Mouse (Mus musculus): Measurements from ENCODE around the gene Lrrc75b.
"Not testable (repeated sequence)": the region's sequence is repeated elsewhere in the genome, so short reads cannot be mapped to it uniquely, and the experiment has no call there.

Lrrc75b gene

DNA sequence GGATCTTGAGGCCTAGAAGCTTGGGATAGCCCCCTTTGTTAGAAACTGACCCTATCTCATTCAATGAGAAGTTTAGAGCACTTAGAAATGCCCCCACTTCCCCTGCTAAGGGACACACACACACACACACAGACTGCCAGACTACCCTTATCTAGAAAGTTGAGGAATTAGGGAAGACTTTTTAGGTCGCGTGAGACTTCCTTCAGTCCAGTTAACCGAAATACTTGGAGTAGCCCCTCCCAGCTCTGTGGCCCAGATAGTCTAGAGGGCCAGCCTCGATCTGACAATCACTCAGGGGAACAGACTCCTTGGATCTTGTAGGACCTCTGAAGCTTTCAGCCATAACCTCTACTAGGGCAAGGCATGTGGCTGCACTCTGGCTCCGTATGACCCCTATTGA lies 7.9 kb upstream of the Lrrc75b start:
- no peak for DNase-seq (ENCODE audit: low read depth)

DNA sequence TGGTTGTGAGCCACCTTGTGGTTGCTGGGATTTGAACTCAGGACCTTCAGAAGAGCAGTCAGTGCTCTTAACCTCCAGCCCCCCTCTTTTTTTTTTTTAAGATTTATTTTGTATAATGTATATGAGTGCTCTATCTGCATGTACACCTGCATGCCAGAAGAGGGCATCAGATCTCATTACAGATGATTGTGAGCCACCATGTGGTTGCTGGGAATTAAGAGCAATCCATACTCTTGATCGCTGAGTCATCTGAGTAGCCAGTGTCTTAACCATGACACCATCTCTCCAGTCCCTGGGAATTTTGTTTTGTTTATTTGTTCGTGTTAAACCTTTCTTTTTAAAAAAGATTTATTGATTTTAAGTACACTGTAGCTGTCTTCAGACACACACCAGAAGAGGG lies 6.6 kb upstream of the Lrrc75b start:
- not testable (repeated sequence) for DNase-seq (ENCODE audit: low read depth)

DNA sequence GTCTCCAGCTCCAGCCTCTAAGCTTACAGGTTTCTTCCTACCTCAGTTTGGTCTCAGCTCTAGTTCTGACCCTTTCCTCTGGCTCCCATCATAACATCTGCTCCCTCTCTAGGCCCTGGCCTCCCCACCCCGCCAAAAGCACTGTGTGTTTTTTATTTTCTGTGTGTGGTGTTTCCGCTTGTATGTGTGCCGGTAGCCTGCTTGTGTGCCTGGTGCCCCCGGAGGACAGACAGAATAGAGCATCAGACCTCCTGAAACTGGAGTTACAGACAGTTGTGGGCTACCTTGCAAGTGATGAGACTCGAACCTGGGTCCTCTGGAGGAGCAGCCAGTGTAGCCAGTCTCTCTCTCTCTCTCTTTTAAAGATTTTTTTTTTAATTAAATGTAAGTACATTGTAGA lies 6.2 kb upstream of the Lrrc75b start:
- no peak for DNase-seq (ENCODE audit: low read depth)

DNA sequence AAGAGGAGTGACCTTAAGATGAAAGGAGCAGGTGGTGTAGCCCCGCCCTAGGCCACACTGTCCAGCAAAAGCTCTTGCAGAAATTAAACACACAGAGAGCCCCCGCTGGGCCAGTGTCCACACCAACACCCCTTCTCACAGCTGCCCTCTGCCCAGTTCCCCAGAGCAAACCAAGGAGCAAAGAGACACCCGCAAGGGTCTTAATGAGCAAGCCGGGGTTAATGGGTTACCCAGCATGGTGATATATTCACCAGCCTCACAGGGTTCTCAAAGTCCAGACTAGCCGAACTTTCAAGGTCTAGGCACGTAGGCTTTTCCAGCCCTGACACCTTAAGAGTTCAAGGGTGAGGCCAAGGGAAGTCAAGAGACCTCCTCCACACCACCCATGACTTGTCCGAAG lies 5.8 kb upstream of the Lrrc75b start:
- DNase-seq (ENCODE audit: low read depth) = no peak

DNA sequence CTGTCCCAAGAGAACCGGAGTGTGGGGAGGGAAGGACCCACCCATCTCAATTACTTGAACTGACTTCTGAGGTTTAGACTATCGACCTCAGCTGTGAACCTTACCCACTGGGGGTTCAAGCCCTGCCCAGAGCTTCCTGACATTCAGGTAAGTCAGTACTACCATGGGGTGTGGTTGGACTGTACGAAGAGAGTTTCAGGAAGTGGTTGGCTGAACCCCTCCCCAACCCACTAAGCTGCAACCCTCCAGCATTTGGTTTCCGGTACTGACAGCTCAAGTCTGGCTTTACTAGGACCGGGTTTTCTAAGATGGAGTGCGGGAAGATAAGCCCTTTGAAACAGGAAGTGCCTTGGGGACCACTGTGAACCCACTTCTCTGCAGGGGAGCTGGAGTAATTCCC lies 5.3 kb upstream of the Lrrc75b start:
- no peak for DNase-seq (ENCODE audit: low read depth)

DNA sequence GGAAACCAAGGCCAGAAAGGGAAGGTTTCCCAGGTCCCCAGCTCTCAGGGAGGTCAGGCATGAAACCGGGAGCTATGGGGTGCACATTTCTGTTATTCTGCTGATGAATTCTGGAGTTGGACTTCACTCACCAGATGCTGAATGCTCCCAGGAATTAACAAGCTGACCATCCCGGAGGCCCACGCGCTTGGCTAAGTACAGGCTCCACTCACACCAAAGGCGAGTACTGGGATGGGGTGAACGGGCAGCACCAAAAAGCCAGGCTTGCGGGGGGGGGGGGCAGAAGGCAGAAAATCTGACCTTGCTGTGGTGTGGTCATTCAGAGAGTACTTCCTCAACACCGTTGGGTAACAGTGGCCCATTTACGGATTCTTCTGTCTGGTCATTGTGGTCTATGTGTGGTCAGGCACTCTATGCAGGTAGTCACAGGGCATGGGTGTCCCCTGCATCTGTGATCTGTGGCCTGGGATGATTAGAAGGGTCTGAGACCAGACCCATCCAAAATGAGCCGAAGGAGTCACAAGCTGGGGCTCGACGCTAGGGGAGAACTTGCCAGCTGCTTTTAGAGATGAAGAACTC lies 4.6 kb upstream of the Lrrc75b start:
- no peak for DNase-seq (ENCODE audit: low read depth)

DNA sequence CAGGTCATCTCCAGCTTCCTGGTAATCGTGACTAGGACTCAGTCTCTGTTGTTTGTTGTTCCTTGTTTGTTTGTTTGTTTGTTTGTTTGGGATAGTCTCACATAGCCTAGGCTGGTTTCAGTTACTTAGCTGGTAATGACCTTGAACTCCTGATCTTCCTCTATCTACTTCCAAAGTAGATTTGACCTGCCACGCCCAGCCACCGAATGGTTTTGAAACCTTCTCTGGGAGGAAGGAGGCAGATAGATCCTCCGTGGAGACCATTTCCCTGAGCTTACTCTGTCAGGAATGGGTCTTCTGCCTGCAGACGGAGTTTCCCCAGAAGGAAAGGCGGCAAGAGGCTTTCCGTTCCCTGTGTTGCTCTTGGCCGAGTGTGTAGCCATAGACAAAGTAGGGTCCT lies 2.5 kb upstream of the Lrrc75b start:
- DNase-seq (ENCODE audit: low read depth) = no peak

DNA sequence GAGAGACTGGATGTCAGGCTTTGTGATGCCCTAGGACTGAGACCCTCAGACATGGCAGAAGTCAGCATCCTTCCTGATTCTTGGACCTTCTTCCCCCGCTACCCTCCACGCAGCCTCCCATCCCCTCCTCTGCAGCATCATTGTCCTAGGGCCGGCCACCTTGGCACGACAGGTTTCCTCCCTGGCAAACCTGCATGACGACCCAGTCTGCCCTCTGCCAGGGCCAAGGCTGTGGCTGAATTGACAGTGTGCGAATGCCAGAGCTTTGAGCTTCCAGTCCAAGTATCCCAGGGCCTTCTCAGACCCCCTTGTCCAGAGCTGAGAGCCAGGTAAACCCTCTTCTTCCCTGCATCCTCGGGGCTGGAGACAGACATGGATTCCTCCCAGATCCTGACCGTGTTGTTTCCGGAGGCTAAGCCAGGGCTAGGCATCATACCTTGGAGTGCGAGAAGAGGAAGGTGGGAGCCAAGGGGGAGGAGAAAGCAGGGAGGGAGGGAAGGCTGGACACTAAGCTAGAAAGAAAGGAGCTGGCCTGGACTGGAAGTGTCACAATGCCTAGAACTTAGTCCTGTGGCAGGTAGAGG lies 1.0 kb upstream of the Lrrc75b start, which contains the start of gene Ggt1:
TSS of gene Ggt1 (plus strand) at position 534 of the 584 bp plus-strand sequence.
- no peak for DNase-seq (ENCODE audit: low read depth)

DNA sequence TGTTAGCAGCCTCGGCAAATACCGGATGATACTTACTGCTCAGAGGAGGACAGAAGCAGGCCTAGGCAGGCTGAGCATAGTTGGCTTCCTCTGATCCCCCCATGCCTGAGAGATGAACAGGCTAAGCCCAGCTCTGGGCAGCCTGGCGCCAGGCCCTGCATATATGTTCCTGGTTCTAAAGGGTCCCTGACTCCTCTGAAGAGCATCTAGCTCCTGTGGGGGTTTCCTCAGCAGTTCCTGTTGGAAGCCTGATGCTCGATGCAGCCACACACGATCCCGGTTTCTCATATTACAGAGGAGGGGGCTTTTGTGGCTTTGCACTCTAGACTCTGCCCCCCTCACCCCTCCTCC lies 394 bp upstream of the Lrrc75b start:
- no peak for DNase-seq (ENCODE audit: low read depth)

DNA sequence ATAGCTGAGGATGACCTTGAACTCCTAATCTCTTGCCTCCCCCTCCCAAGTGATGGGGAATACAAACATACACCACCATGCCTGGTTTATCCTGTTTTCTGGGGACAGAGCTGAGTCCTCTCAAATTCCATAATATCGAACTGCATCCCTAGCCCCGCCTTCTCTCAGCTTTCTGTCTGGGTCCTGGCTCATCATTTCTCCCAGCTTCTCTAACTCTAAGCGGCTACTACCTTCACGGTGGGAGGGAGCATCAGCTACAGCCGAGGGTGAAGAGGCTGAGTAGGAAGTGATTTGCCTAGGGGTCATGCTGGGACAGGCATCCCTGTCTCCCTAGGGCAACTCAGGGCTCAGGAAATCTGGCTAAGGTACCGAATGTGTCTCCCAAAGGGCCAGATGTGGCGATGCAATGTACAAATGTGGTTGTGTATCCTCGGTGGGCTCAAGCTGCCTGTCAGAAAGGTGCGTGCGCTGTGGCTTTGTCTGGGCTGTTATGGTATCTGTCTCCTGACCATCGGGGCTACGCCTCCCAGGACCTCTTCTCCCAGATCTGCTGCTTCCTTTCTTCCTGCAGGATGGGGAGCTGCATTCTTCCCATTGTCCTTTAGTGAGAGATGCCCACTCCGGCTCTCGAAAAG lies 972 bp downstream of the Lrrc75b start:
- DNase-seq (ENCODE audit: low read depth) = no peak

DNA sequence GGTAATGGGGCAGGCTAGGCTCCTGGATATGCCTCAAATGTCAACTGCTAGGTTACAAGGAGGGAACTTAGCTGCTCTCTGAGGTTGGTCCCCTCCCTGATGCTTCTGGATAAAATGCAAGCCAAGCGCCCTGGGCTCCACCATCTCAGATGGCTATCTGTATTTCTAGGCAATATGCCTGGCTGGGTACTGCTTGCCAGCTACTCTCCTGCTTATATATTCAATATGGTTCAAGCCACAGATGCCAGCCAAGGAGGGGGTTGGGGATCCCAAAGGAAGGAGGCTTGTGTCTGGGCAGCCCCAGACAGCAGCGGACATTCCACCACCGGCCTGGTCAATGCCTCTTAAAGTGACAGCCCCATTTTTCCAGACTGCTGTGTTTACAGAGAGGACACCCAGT lies 1.6 kb downstream of the Lrrc75b start:
- DNase-seq (ENCODE audit: low read depth) = no peak

DNA sequence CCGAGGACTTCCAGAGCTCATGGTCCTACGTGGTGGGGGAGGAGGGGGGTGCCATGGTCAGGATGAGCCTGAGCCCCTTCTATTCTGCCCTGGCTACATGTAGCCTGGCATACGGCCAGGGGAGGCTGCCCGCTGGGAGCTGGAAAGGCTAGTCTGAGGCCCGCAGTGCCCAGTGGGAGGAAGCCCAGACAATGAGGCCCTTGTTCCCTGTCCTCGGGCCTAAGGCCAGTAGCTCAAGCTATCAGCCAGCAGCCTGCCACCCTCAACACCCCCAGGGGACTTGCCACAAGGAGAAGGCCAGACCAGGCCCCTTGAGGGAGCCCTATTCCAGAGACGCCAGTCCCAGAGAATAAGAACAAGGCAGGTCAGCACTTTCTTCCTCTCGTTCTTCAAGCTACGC lies 4.1 kb downstream of the Lrrc75b start:
- peak; percentile 75 for DNase-seq (ENCODE audit: low read depth)

DNA sequence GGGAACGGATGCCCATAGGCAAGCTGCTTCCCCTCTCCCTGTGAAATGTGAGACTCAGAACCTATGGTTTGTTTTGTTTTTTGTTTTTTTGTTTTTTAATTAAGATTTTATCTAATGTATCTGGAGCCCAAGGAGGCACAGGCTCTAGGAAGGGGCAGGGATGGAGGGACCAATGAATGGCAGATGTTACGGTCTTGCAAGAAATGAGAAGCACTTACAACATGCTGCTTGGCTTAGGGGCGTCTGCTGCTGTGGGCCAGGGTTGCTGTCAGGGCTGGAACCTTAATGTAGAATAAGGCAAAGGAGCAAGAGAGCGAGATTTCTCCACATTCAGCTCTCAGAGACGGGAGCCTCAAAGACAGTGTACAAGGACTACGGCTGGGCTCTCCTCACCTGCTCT lies 4.6 kb downstream of the Lrrc75b start:
- no peak for DNase-seq (ENCODE audit: low read depth)

DNA sequence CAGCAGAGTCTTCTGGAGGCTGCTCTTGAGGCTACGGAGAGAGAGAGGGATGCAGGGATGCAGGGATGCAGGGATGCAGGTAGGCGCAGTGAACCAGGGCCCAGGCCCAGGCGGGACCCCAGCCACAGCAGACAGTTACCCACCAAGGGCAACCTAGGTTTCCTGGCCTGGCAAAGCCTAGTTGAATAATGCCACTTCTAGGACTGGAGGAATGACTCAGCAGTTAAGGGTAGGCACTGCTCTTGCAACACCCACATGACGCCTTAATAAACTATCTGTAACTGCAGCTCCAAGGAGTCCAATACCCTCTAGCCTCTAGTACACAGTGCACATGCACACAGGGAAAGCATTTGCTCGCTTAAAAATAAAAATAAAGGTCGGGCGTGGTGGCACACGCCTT lies 6.0 kb downstream of the Lrrc75b start:
- DNase-seq (ENCODE audit: low read depth) = peak; percentile 21

DNA sequence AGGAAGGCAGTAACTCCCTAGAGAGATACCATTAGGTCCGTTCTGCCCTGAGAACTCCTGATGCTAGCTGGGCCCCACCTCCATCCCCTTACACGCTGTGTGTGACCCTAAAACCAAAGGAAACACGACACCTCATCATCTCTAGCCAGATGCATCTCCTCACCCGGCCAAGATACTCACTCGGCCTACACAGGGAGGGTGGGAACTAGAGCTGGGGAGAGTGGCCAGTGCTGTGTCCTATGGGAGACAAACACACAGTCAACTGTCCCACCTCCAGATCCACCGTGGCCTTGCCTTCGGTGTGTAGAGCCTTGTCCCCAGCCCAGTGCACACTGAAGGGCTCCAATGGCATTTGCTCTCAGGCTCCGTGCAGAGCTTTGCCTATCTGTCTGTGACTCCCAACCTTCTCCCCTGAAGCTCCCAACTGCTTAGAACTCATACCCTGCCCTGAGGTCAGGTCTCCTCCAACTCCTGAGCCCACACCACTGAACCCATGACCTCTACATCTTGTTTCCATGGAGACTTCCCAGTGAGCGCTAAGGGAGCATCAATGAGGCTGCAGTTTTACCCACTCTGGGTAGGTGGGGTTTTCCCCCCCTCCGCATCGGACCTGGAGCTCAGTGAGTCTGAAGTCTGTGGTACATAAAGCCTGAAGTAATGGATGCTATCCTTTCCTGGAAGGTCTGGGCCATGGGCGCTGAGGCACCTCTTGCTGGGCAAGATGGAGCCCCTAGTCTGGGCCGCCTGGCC lies 7.3 kb downstream of the Lrrc75b start:
- DNase-seq (ENCODE audit: low read depth) = no peak

DNA sequence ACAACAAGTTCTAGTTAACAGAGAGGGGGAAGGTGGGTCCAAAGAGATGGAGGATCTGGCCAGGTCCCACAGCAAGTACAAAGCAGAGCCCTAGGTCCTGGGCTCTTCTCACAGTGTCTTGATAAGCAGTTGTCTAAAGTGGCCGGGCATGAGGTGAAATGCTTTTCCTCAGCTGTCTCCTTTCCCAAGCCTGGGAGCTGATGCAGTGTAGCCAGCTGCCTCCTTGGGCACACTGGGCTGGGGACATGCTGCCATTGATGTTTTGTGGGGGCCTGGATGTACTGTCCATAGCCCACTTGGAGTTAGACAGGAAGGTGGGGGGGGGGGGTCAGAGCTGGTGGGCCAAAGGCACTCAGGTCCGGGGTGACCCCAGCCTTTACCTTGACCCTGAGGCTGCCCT lies 8.0 kb downstream of the Lrrc75b start:
- DNase-seq (ENCODE audit: low read depth) = no peak

DNA sequence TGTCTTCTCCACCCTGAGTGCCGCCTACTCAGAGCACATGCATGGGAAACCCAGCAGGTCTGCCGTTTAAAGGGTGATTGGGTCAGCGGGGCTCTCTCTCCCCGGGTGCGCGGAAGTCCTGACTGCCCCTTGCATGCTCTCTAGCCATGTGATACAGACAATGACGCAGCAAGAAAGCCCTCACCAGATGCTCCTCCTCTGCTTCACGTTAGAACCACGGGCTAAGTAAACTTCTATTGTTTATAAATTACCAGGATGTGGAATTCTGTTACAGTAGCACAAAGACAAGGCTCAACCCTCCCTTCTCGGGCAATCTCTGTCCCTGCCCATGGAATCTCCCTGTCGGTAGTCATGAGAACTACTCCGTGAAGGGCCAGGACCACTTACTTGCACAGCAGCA lies 9.0 kb downstream of the Lrrc75b start:
- no peak for DNase-seq (ENCODE audit: low read depth)

DNA sequence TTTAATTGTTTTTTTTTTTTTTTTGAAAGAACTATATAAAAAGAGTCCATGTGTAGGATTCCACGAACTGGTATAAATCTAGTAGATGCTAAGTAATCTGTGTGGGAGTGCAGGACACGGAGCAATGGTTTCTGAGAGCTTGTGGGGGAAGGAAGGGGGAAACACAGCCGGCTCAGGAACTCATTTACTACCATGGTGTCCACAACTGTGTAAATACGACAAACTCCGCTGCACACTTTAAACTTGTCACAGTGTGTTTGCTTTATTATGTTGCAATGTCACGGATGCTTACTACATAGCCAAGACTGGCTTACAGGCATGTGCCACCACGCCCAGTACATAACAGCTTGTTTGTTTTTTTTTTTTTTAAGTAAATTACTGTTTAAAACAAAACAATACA lies 10.2 kb downstream of the Lrrc75b start:
- no peak for DNase-seq (ENCODE audit: low read depth)

DNA sequence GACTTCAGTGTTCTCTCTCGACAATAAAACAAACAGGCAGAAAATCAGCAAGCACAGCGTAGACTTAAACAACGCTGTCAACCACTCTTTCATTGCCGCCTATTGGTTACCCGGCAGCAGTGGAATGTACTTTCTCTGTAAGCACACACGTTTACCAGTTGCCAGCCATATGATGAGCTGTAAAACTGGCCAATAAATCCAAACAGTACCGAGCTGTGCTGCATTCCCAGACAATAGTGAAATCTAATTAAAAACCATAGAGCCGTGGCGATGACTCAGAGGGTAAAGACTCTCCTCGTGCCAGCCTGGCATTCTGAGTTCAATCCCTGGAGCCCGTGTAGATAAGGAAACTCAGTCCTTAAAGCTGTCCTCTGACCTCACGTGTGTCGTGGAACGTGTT lies 11.6 kb downstream of the Lrrc75b start:
- DNase-seq (ENCODE audit: low read depth) = peak; percentile 53

DNA sequence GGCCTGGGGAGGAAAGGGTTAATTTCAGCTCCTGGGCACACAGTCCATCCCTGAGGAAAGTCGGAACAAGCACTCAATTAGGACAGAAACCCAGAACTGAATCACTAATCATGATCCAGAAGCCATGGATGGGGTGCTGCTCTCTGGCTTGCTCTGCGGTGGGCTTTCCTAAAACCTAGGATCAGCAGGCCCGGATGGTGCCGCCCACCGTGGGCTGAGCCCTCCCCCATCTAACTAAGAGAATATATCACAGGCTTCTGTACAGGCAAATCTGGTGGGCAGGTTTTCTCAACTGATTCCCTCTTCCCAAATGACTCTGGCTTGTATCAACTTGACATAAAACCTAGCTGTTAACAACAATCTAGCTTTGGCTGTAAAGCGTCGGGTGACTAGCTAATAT lies 12.2 kb downstream of the Lrrc75b start:
- DNase-seq (ENCODE audit: low read depth) = no peak

DNA sequence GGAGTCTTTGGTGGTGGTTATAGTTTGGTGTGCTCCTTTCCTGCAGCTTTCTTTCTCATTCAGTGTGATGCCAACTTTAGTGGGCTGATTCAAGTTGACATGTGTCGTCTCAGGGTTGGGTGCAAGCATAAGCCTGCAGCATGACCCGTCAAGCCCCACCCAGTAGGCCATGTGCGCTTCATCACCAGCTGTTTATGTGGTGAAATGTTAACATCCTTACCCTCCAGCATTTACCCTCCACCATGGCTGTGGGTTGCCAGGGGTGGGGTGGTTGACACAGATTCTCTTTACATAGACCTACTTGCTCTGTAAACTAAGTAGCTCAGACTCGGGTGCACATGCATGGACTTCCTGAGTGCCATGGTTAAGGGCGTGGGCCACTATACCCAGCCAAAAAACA lies 24.0 kb downstream of the Lrrc75b start:
- DNase-seq (ENCODE audit: low read depth) = no peak

DNA sequence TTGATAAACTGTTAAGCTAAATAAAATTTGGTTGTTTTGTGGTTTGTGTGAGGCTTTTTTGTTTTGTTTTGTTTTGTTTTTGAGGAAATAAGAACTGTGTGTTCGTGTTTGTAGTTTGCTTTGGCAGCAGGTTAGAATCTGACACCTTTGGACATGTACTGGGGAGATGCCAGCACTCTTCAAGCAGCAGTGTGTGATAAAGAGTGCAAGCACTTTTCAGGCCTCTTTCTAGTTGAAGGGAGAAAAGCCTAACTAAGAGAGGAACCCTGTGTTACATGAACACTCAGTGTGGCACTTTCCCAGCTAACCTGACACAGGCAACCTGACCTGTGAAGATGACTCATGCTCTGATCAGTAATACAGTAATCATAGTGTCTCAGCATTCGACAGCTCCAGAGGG lies 24.7 kb downstream of the Lrrc75b start:
- DNase-seq (ENCODE audit: low read depth) = no peak

DNA sequence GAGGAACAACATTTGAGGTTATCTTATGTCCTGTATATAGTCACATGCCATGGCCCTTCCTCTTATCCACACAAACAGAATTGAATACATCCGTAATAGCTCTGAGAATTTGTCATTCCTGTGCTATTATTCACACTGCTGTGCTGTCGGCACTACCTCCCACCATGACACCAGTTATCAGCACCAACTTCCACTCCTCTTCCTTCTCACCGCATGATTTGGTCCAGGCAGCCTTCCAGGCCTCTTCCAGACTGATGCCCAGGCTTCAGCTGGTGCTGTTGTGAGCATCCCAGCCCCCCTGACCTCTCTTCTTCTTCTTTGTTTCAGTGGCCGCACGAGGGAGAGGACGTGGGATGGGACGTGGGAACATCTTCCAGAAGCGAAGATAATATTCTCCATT lies 25.2 kb downstream of the Lrrc75b start:
- DNase-seq (ENCODE audit: low read depth) = no peak
